Mouse (Mus musculus): ENCODE measurements at regions not wholly inside any gene's neighbourhood (a gene's known extent, or its start where the extent isn't known, plus 50 kb on each side); places are given as distances from the start of the nearest gene placed in this dataset.

DNA sequence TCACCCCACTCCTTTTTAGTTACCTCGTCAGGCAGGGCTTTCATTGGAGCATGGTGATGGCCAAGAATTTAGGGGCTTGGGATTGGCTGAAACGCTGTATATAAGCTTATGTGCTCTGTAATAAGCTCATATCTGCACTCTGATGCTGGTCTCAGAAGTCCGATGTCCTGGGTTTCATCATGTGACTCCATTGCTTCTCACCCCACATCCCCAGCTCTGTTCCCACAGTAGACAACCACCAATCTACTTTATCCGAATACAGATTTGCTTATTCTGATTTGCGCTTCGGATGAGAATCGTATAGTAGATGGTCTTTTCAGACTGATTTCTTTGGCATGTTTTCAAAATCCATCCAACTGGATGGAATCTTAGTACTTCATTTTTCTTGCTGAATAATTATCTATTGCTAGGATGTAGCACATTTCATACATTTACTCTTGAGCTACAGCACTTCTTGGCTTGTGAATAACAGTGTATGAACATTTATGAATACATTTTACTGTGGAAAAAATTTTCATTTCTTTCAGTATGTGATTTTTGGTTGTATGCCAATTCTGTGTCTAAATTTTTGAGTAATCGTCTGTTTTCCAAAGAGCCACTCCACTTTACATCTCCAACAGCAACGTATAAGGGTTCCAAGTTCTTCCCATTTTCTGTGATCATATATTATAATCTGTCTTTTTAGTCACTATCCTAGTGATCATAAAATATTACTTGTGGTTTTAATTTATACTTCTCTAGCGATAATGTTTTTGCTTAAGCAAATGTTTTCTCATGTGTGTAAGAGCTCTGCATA, 185.7 kb downstream of the Hace1 start:
- DNase-seq (ENCODE audit: low spot score in 2 of 2): no peak

DNA sequence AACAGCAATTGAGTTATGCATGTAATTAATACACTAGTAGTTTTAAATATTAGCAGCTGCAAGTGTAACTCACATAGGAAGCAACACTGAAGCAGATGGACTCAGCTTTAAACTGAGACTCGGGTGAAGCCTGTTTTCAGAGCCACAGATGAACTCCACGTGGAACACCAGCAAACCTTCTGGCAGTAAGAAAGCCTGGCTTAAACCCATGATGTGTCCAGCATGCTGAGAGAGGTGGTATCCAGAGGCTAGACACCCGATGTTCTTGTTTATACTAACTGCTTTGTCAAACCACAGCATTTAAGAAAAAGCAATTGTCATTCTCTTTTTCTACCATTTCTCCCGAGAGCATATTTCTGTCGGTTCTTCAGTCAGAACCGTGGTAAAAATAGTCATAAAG, 202.1 kb downstream of the Hace1 start:
- DNase-seq (ENCODE audit: low spot score in 2 of 2): no peak

DNA sequence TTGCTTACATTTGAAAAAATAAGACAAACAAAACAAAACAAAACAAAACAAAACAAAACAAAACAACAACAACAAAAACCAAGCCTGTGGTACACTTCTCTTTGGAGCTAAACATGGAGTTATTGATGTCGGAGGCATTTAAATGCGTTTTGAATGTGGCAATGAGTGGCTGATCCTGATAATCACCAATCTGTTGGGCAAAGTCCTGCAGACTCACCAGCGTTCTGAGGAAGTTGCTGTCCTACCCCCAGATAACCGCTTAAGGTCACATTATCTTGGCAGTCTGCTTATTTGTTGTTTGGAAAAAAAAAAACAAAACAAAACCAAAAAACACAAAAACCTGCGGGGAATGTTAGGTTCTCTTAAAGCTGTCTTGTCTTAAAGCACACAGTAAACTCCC, 205.4 kb downstream of the Hace1 start:
- DNase-seq (ENCODE audit: low spot score in 2 of 2): no peak

DNA sequence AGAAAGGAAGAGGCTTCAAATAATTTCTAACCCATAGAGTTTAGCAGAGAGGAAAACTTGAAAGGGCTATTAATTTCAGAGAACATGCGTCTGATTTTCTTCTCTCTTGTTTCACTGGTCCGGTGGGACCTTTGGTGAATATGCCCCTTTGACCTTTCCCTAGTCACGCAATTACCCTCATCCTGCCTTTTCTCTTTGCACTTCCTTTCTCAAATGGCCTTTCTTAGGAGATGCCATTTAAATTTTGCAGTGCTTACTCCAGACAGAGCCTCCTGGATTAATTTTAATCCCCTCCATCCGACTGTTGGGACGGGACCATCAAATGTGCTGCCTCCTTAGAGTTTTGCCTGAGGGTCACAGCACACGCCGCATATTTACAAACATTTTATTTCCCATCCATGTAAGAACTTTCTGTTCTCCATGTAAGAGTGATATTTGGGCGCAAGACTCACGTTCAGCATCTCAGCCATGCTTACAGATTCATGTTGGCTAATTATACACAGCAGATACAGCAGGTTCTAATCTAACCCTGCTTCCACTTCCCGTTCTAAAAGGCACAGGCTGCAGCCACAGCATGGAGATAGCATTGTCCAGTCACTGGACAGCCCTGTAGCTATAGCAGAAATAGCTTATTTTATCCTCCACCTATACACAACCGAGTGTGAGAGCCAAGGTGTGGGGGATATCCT, 206.0 kb downstream of the Hace1 start:
- DNase-seq (ENCODE audit: low spot score in 2 of 2): no peak

DNA sequence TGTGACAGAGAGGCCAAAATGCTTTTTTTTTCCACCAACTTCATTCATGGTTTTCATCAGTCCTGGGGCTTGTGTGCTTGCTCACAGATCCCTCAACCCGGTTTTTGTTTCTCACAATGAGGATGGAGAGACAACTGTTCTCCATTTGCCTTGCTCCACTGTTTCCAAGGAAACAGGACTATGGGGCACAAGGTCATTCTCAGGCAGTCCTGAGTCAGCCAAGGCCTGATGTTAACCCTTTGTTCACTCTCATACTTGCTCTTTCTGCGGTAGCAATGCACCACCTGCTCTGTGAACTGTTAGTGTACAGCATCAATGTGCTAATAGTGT, 206.5 kb downstream of the Hace1 start:
- no peak for DNase-seq (ENCODE audit: low spot score in 2 of 2)

DNA sequence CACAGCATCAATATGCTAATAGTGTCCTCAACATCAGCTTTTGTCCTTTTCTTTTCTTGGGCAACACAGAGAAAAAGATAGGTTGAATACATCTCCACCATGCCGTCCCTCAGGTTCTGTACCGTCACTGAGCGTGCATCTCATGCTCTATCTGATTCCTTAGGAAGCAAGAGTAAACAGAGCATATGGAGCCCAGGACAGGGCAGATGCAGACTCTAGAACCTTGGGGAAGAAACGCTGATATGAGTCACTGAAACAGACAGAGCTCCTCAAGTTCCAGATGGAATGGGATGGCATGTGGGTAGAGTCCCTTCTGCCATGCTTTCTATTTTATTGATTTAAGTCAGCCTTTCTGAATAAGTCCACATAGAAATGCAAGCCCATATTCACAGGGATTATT, 206.9 kb downstream of the Hace1 start:
- no peak for DNase-seq (ENCODE audit: low spot score in 2 of 2)

DNA sequence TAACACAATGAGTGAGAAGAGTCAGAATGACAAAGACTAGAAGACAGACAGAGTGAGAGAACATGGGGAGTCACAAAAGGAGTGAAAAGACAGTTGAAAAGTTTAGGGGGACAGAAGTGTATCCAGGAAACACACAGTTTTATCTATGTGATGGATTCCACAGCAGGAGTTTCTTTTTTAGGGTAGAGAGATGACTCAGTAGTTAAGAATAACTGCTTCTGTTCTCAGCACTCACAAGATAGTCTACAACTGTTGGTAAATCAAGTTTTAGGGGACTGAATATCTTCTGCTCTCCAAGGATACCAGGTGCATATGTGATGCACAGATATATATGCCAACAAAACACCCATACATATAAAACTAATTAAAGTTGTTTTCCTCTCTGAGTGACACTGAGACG, 210.7 kb downstream of the Hace1 start:
- DNase-seq (ENCODE audit: low spot score in 2 of 2): no peak

DNA sequence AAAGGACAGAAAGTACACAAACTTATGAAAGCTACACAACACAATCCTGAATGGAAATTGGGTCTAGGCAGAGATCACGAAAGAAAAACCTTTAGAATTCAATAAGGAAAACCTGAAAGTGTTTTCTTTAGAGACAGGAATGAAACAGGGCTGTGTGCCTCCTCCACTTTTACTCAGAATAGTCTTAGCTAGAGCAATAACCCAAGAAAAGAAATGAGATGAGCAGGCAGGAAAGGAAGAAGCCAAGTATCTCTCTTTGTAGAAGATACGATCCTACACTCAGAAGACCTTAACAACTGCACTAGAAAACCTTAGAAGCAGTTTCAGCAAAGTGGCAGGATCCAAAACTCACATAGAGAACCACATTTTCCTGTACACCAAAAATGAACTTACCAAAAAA, 218.0 kb downstream of the Hace1 start:
- no peak for DNase-seq (ENCODE audit: low spot score in 2 of 2)

DNA sequence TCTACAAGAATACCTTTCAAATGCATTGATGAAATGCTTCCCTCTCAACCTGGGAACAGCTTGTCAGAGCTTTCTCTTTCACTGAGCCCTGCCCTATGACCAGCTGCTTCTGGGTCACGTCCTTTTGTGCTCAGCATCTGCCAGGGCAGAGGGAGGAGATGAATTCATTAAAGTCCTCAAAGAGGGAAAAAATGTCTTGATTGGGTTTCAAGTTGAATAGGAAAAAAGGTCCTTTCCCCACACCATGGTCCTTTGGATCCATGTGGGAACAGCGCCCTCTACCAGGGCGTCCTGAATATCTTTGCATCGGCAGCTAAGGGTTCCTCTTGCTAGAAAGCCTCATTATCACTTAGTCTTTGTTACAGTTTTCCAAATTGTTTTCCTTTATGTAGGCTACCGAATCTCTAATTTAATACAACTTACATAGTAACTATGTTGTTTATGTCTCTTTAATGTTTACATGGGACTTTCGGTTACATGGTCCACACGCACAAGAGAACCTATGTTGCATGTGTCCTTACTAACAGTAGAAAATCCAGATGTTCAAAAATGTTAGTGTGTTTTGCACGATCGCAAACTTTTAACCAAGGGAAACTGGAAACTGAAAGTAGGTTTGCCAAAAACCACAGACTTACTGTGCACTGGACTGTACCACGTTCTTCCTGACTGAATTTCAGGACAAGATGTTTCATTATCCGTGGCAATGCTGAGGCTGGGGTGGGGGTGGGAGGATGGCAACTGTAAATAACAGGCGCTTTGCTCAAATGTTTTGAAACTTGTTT, 222.6 kb downstream of the Hace1 start:
- peak in 1 of 2 experiments; percentile 16 for DNase-seq (ENCODE audit: low spot score in 2 of 2)

DNA sequence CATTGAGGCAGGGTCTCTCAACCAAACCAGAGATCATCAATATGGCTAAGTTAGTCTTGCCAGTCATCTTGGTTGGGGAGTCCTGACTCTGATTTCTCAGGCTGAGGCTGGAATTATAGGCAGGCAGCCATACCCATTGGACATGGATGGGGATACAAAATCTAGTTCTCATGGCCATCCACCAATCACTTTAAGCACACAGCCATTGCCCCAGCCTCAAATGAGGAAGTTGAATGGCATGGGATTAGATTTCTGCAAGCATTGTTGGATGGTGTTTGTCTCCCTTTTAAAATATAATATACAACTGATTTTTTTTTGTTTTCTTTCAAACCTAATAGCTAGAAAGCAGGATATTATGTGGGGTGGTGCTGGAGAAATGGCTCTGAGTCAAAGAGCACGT, 223.8 kb downstream of the Hace1 start:
- no peak for DNase-seq (ENCODE audit: low spot score in 2 of 2)

DNA sequence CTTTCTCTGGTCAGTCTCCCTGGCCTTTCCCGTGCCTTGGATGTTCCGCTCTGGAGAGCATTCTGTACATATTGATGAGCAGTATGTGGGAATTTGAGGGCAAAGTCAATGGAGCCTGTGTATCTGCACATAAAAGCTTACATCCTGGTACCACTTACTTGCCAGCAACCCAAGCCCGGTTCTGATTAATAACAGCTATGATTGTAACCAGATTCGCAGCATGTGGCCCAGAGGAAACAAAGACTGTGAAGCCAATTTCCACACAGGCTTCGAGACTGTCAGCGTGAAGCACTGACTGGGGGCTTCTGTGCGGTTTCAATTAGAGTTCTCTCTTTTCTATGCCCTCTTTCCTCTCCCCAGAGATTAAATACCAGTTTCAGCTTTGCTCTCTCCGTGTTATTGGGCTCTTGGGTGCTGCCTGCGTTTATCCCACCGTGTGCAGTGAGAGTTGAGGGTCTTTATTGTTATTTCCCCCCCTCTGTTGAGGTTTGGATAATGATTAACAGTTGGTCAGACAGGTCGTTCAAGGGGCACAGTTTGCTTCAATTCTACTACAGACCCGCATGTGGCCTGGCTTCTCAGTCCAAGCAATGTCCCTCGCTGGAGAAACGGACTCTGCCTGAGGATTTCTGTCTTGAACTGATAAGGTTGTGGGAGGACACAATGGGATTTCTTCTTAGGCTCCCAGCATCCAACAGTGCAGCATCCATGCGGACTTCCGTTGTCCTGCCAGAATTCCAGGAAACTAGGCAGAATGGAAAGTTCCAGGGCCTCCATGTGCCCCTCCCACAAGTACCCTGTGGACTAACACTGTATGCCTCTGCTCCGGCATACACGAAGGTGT, 229.6 kb downstream of the Hace1 start:
- no peak for DNase-seq (ENCODE audit: low spot score in 2 of 2)

DNA sequence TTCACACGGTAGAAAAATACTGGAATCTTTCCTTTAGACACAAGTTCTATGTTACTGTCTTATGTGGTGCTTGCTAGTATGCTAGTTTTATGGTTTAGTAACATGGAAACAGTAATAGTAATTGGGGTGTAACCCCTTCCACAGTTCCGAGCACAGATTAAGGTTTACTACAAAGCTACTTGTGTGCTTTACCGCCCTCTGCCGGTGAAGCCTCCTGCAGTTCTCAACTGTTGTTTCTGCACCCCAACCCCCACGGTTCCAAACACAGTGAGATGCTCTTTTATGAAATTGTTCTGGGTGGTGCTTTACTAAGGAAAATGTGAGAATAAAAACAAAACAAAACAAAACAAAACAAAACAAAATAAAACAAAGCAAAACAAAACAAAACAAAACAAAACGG, 234.3 kb downstream of the Hace1 start:
- DNase-seq (ENCODE audit: low spot score in 2 of 2): no peak

DNA sequence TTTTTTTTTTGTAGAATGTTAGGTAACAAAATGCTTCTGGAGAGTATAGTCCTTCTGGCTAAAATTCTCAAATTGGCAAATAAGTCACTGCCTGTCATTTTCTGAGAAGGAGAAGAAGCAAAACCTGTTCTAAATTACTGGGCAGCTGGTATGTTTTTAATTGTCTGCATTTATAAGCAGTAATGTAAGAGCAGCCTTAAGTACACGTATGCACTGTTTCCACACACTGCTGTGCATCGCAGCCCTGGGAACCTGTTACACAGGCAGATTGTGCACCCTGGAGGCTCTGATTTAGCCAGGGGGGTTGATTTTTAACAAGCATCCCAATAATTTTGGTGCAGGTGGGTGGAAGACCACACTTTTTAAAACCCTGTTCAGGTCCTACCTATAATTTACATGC, 236.2 kb downstream of the Hace1 start:
- no peak for DNase-seq (ENCODE audit: low spot score in 2 of 2)

DNA sequence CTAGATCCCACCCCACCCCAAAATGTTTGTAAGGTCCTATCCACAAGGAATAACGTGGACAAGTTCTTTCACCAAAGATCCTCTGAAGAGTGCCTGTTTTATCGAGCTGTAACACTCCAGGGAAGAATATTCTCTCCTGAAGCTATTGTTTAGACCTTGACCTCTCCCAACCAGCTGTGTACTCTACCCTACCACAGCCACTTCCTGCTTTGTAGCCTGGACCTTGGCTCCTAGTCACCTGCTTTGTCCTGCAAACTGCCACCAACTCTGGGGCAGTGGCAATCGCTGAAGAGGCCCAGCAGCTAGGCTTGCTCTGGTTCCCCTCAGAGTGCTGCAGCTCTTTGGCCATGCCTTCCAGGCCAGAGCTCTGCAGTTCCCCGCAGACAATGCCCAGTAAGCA, 239.1 kb downstream of the Hace1 start:
- no peak for DNase-seq (ENCODE audit: low spot score in 2 of 2)

DNA sequence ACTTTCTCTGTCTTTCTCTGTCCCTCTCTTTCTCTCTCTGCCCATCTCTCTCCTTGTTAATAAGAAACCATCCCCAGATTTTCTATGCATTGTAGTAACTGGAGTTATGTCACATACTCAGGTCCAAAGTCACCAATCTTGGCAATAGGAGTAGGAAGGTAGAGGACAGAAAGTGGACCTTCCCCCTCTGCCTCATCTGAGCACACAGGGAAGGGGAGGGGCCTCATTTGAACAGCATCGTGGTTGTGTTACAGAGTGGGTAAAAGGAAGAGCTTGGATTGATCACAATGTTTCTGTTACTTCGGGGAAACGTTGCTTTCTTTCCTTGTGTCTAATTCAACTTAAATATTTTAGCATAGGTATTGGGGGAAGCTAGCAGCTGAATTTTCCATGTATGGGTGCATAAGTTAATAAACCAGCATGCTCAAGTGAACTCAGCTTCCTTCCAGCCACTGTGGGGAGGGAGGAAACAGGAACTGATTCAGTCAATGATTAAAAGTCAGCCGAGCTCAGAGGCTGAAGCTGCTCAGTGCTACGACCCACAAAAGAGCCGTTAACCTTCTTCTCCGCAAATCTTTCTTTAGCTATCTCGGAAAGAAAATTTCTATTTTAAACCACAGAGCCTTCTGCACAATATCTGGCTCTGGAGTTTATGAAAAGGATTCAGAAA, 243.5 kb downstream of the Hace1 start:
- DNase-seq (ENCODE audit: low spot score in 2 of 2): no peak

DNA sequence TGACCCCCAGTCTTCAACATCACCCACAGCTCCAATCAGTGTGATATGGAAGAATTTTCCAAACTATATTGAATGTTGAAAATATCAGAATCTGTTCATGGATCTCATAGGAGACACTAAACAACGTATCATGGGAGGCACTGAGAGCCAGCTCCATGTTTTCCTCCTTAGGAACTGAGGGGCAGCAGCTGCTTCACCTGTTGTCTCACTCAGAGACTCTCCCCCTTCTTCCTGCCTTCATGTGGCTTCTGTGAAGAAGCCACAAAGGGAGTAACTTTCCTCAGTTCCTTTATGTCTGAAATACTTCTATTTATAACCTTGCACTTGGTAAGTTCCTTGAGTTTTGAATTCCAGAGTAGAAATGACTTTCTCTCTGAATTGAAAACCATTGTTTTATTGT, 244.6 kb downstream of the Hace1 start:
- no peak for DNase-seq (ENCODE audit: low spot score in 2 of 2)

DNA sequence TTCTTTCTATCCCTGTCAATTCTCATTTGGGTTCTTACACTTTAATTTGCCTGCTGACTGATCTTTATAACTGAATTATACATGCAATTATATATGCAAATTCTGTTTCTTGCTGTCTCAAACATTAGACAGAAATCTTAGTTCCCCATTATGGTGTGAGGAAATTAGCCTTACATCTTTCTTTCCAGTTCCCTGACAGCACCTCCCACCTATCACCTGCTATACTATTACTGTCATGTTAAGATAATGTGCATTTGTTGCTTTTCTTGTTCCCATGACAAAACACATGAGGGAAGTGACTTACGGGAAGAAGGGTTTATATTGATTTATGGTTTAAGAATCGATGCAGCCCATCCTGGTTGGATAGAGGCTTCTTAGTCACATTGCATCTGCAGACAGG, 246.0 kb downstream of the Hace1 start:
- DNase-seq (ENCODE audit: low spot score in 2 of 2): no peak

DNA sequence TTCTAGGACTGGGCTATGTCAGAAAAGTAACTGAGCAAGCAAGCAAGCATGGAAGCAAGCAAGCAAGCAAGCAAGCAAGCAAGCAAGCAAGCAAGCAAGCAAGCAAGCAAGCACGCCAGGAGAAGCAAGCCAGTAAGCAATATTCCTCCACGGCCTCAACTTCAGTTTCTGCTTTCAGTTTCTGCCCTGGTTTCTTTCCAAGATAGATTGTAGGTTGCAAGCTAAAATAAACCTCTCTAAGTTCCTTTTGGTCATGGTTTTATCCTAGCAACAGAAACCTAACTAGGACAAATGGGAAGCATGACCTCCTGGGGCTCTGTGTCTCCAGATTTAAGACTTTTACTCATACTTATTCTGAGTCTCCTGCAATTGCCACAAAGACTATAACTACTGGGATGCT, 271.0 kb downstream of the Hace1 start:
- no peak for DNase-seq (ENCODE audit: low spot score in 2 of 2)

DNA sequence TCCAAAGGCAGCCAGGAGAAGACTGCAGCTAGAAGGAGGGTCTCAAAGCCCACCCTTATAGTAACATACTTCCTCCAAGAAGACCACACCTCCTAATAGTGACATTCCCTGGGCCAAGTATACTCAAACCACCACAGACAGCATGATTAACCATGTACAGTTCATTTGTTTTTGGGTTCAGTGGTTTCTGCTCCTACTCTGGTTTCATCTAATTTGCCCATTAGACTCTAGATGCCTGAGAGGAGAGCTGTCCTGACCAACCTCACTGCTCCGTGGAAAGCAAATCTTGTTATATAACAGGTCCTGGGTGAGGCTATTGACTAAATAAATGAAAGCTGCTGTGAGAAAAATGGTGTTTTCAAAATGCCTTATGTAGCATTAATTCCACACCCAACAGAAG, 272.2 kb downstream of the Hace1 start:
- no peak for DNase-seq (ENCODE audit: low spot score in 2 of 2)

DNA sequence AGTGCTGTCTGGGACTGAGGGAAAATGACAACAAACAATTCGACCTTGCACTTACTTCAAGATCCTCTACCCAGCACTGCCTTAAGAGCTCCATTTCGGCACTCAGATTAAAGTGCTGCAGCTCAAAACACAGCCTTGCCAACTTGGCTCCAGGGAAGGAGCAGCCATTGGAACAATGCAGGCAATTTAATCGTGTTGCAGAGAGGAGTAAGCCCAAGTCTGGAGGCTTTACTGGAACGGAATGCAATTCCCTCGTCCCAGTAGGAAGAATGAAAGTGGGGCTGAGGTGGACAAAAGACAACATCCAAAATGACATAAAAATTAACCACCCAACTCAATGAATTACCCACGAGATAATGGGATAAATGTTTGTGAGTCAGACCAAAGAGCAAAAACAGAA, 273.0 kb downstream of the Hace1 start:
- DNase-seq (ENCODE audit: low spot score in 2 of 2): no peak

DNA sequence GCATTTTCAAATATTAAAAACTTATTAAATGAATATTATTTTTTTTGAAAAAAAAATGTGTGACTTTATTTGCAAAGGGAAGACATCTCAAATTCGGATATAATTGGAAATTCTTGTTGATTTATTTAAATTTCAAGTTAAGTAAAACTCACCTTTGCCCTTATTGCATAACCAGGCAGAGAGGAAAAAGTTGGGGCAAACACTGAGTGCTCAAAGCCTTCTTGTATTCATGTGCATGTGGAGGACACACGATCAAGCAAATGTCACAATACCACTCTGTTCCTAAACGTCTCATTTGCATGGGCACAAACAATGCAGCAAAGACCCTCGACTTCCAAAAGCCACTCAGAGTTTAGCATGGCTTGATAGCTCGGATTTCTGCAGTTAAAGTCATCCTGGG, 275.1 kb downstream of the Hace1 start:
- DNase-seq (ENCODE audit: low spot score in 2 of 2): no peak

DNA sequence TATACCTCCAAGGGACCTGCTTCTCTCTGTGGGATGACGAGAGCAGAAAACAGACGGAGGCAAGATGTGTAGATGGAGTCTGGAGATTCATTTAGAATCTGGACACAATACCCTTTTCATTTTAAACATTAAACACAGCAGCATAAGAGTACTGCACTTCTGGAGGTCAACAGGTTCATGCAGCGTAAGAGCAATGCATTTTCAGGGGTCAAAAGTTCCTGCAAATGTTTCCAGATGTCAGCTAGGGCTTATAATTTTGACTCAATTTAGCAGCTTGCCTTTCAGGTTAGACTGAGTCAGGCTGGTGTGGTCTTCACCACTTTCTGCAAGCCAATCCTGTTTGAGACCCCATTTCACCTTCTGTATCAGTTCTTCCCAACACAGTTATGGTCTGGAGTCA, 277.9 kb downstream of the Hace1 start:
- no peak for DNase-seq (ENCODE audit: low spot score in 2 of 2)

Data from urinary bladder, postnatal 36 days (tissue).